Mouse (Mus musculus) ES-E14 (cell line): ENCODE measurements around the gene Trip10. TPM values are rescaled to one million over a fixed set of nuclear protein-coding genes. Genes with fewer than 3 reads are reported as not detected.

ENCODE experiments used
- DNase-seq: peaks from one replicate; pipeline ENCODE4 v3.0.0-alpha.2; 2013; ENCODE audit warnings: low read depth, low spot score
- H3K27ac ChIP-seq: 2 replicates; pipeline ENCODE4 v1.5.1; 2012; ENCODE audit warnings: low read depth, mild to moderate bottlenecking, low read length, moderate library complexity, mixed read lengths; ENCODE audit not compliant: poor library complexity, insufficient read depth, severe bottlenecking
- H3K36me3 ChIP-seq: 2 replicates; pipeline ENCODE4 v1.6.1; 2012; ENCODE audit warnings: mild to moderate bottlenecking, low read length, moderate library complexity, mixed read lengths; ENCODE audit not compliant: control insufficient read depth, poor library complexity, insufficient read depth, severe bottlenecking
- H3K4me1 ChIP-seq, 2 experiments: fragments of 150-350 bp in 1 of 2; sonication (generic) in 1 of 2; 2 replicates each; pipeline ENCODE4 v1.6.1; 2012; ENCODE audit warnings: low read length in 2 of 2, mild to moderate bottlenecking in 1 of 2, mixed read lengths in 1 of 2; ENCODE audit not compliant: control insufficient read depth in 2 of 2, insufficient read depth in 2 of 2, poor library complexity in 1 of 2
- H3K4me3 ChIP-seq, 2 experiments: fragments of 150-350 bp in 1 of 2; sonication (generic) in 1 of 2; 2 replicates each; pipeline ENCODE4 v1.5.1; 2012; ENCODE audit warnings: low read length in 2 of 2, low read depth in 1 of 2, mild to moderate bottlenecking in 1 of 2, mixed read lengths in 1 of 2; ENCODE audit not compliant: insufficient read depth in 1 of 2, poor library complexity in 1 of 2, severe bottlenecking in 1 of 2
- H3K9ac ChIP-seq: 2 replicates; pipeline ENCODE4 v1.6.1; 2012; ENCODE audit warnings: low read depth, mild to moderate bottlenecking, low read length, mixed read lengths; ENCODE audit not compliant: poor library complexity, insufficient read depth, severe bottlenecking
- H3K9me3 ChIP-seq: fragments of 150-350 bp; sonication (generic); 2 replicates; pipeline ENCODE4 v1.6.1; 2012; ENCODE audit warnings: low read depth, mild to moderate bottlenecking, low read length; ENCODE audit not compliant: control insufficient read depth, insufficient read depth
- CHD2 ChIP-seq: IDR thresholded peaks from 2 replicates; pipeline ENCODE4 v1.6.1; 2014; ENCODE audit warnings: mild to moderate bottlenecking, low read depth, low read length, inconsistent platforms
- HCFC1 ChIP-seq: IDR thresholded peaks from 2 replicates; pipeline ENCODE4 v1.6.1; 2012; ENCODE audit warnings: low read length, inconsistent platforms, borderline replicate concordance; ENCODE audit not compliant: insufficient read depth
- MAFK ChIP-seq: IDR thresholded peaks from 2 replicates; pipeline ENCODE4 v1.6.1; 2014; ENCODE audit warnings: mild to moderate bottlenecking, low read depth, low read length, inconsistent platforms; ENCODE audit not compliant: insufficient read depth
- ZC3H11A ChIP-seq: IDR thresholded peaks from 2 replicates; pipeline ENCODE4 v1.6.1; 2012; ENCODE audit warnings: low read depth, mild to moderate bottlenecking, inconsistent platforms, low read length, borderline replicate concordance
- ZNF384 ChIP-seq: IDR thresholded peaks from 2 replicates; pipeline ENCODE4 v1.6.1; 2012; ENCODE audit warnings: low read depth, low read length, inconsistent platforms
- in situ Hi-C, 2 experiments: fragments of 600-800 bp; cut with MboI; formaldehyde crosslinking; loops; one replicate each; pipeline ENCODE4 v1.15.1; 2025; ENCODE audit warnings: low sequenced_read_pairs in 2 of 2, inconsistent platforms in 1 of 2; ENCODE audit not compliant: unreplicated experiment in 2 of 2
- total RNA-seq: library from RNA; depleted of rRNA; stranded (reverse); fragments of 300-350 nt; gene quantifications from 2 replicates; pipeline ENCODE4 v1.2.3, GENCODE M21; 2012

Trip10 gene
- total RNA-seq, 1 experiment, result 40.6 TPM

DNA sequence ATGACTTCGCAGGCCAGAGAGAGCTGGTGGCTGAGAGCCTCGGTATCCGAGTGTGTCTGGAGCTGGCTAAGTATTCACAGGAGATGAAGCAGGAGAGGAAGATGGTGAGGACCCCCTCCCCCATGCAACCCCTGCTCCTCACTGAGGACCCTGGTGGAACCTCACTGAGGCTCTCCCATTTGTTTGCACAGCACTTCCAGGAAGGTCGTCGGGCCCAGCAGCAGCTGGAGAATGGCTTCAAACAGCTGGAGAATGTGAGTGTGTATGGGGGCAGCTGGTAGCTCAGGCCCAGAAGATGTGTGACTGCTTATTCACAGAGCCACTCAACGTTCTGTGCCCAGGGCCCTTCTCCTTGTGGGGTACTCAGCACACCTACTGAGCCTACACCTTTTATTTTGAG, 4.1 kb downstream of the Trip10 start:
- Histone ChIP-seq H3K36me3 (peaks cover 40% of the 10 kb centered on the region), H3K9ac (no peak overlapping the region), H3K9me3 (no peaks in the 10 kb centered on the region), H3K27ac (no peak overlapping the region), H3K4me3 (no peak overlapping the region), H3K4me1 (peaks cover 0 to 9% of the 10 kb centered on the region in 2 experiments; a peak in 3 of 4 replicates)
- no peak for DNase-seq
- no peak for TF ChIP-seq HCFC1
- no peak for TF ChIP-seq CHD2
- TF ChIP-seq ZC3H11A, result no peak
- in situ Hi-C loops, result no loop called here

DNA sequence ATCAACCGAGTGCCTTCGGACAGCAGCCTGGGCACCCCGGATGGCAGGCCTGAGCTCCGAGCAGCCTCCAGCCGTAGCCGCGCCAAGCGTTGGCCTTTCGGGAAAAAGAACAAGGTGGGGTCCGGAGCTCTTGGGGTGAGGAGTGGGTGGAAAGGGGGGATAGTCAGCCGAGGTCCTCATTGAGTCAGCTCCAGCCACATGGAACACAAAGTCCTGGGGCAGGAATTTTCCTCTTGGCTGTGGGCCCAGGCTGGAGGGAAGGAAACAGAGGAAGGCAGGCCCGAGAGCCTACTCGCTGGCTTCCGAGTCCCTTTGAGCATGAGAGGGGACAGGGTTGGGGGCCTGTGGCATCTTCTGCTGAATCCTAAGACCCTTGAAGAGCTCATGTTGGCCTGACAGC, 6.1 kb downstream of the Trip10 start:
- Histone ChIP-seq H3K9me3 (no peaks in the 10 kb centered on the region), H3K36me3 (peaks cover 52% of the 10 kb centered on the region), H3K4me3 (no peak overlapping the region), H3K27ac (no peak overlapping the region), H3K9ac (no peak overlapping the region), H3K4me1 (peaks cover 0 to 6% of the 10 kb centered on the region in 2 experiments; a peak in 2 of 4 replicates)
- no peak for TF ChIP-seq HCFC1
- no peak for TF ChIP-seq ZC3H11A
- no peak for TF ChIP-seq MAFK
- TF ChIP-seq ZNF384, result no peak
- no peak for TF ChIP-seq CHD2
- DNase-seq, result no peak
- in situ Hi-C loops, result no loop called here

DNA sequence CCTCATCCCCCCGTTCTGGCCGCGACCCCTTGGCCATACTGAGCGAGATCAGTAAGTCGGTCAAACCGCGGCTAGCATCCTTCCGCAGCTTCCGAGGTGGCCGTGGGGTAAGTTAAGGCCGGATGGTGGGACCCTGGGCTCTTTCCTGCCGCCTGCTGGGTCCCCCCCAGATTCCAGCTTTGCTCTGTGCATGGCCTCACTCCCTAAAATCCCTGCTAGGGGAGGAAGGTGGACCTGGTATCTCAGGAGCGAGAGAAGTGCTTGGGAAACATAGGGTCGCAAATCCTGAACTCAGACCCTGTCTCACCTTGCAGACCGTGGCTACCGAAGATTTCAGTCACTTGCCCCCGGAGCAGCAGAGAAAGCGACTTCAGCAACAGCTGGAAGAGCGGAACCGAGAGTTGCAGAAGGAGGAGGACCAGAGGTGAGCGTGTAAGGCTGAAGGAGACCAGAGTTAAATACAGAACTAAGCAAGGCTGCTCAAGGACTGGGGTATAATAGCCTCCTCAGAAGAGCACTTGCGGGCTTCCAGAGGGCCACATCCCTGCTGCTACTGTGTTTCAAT, 7.7 kb downstream of the Trip10 start:
- in situ Hi-C loops, result no loop called here
- Histone ChIP-seq H3K9me3 (no peaks in the 10 kb centered on the region), H3K27ac (no peak overlapping the region), H3K4me1 (peaks cover 0 to 3% of the 10 kb centered on the region in 2 experiments; a peak in 1 of 4 replicates), H3K4me3 (no peak overlapping the region), H3K9ac (no peak overlapping the region), H3K36me3 (peaks cover 63% of the 10 kb centered on the region)
- no peak for TF ChIP-seq ZNF384
- no peak for TF ChIP-seq ZC3H11A
- no peak for TF ChIP-seq HCFC1
- TF ChIP-seq CHD2, result no peak
- TF ChIP-seq MAFK, result no peak
- no peak for DNase-seq

DNA sequence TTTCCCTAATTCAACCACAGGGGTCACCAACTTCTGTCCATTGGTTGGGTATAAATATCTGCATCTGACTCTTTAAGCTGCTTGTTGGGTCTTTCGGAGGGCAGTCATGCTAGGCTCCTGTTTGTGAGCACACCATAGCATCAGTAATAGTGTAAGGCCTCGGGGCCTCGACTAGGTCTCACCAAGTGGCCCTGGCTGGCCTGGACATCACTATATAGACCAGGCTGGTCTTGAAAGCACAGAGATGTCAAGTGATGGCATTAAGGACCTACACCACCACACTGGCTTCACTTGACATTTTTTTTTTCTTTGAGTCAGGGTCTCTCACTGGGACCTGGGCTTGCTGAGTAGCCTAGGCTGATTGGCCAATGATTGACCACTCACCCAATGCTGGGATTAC, 8.9 kb downstream of the Trip10 start:
- in situ Hi-C loops, result no loop called here
- peaks cover 71% of the 10 kb centered on the region for H3K36me3 ChIP-seq
- no peak for DNase-seq
- no peak overlapping the region for H3K9ac ChIP-seq
- H3K4me1 ChIP-seq, result peaks cover 0 to 3% of the 10 kb centered on the region in 2 experiments; a peak in 1 of 4 replicates
- no peaks in the 10 kb centered on the region for H3K9me3 ChIP-seq
- H3K4me3 ChIP-seq, result no peak overlapping the region
- no peak overlapping the region for H3K27ac ChIP-seq
- TF ChIP-seq ZNF384, result no peak
- no peak for TF ChIP-seq HCFC1
- no peak for TF ChIP-seq MAFK
- TF ChIP-seq ZC3H11A, result no peak
- no peak for TF ChIP-seq CHD2

DNA sequence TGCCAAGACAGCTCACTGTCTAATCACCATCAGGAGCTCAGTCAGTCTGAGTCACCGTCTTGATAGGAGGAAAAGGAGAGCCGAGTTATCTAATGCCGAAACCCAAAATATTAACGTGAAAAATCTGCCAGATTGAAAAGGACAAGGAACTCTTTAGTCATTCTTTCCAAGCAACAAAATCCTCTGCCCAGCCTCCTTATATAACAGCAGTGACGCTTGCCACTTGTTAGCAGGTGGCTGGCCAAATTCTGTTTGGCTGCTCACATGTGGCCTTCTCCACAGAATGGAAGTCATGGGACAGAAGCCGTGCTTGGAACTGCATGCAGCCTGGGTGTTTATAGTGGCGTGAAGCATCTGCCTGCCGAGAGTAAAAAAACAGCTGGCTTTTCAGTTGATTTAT, 10.5 kb downstream of the Trip10 start:
- H3K9ac ChIP-seq, result no peak overlapping the region
- H3K27ac ChIP-seq, result no peak overlapping the region
- TF ChIP-seq ZNF384 (no peak), ZC3H11A (no peak), CHD2 (no peak), MAFK (no peak), HCFC1 (no peak)
- H3K4me3 ChIP-seq, result no peak overlapping the region
- H3K9me3 ChIP-seq, result no peaks in the 10 kb centered on the region
- in situ Hi-C loops, result no loop called here
- no peak for DNase-seq
- peaks cover 0 to 11% of the 10 kb centered on the region in 2 experiments; a peak in 3 of 4 replicates for H3K4me1 ChIP-seq
- H3K36me3 ChIP-seq, result peaks cover 64% of the 10 kb centered on the region
